ENCODE assay signal across 17 mouse cellular contexts in the genomic region with DNA sequence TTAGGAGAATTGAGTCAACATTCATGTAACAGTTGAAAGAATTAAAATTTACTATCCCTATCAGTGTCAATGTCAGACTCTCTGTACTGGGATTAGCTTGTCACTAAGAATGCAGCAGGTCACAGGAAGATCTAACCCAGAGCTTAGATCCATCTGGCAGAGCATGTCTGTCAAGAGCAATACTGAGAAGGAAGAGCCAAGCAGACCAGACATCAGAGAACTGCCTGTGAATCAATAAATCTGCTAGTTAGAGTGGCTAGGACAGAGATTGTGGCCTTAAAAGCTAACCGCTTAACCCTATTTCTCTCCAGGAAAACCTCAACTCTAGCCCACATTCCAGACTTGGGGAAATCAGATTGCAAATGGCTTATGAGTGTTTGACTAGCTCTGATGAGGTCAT. TPM values are rescaled to one million over a fixed set of nuclear protein-coding genes. Genes with fewer than 3 reads are reported as not detected.
"Had no signal": no experiment of that assay in that cellular context is flagged by ENCODE, and none has a peak within 500 bp of the region (broad histone marks: within the 10 kb centered on the region; RNA-seq: fewer than 3 reads in every experiment).

No protein-coding gene starts in this region.

- H3K27ac ChIP-seq: kidney, postnatal 0 days; limb, embryonic 12.5 days; liver, embryonic 13.5 days; lung, embryonic 15.5 days; macrophage; midbrain, embryonic 15.5 days had no signal

- H3K4me3 ChIP-seq: layer of hippocampus, adult 2 months; limb, embryonic 12.5 days; liver, embryonic 13.5 days; lung, embryonic 15.5 days; megakaryocyte, embryonic 14.5 days; midbrain, embryonic 15.5 days had no signal

- H3K4me1 ChIP-seq: limb, embryonic 12.5 days; liver, embryonic 13.5 days; lung, embryonic 15.5 days; megakaryocyte, embryonic 14.5 days had no signal

- H3K27me3 ChIP-seq: limb, embryonic 12.5 days; liver, embryonic 13.5 days; lung, embryonic 15.5 days; midbrain, embryonic 15.5 days had no signal

- H3K9ac ChIP-seq: limb, embryonic 12.5 days; liver, embryonic 13.5 days; liver, postnatal 0 days; lung, embryonic 15.5 days; midbrain, embryonic 15.5 days had no signal

- H3K9me3 ChIP-seq: limb, embryonic 12.5 days; liver, embryonic 13.5 days; lung, embryonic 15.5 days; megakaryocyte, embryonic 14.5 days; midbrain, embryonic 15.5 days had no signal

- ATAC-seq: liver, postnatal 0 days; midbrain, embryonic 15.5 days had no signal

- H3K4me2 ChIP-seq: limb, embryonic 12.5 days; liver, embryonic 13.5 days; lung, embryonic 15.5 days; midbrain, embryonic 11.5 days; midbrain, embryonic 15.5 days had no signal

- DNase-seq: liver; liver, embryonic 13.5 days; liver, postnatal 0 days; lung, postnatal 14 days; right cerebral cortex, postnatal 14 days; thymus, postnatal 36 days had no signal

RNA-seq across cellular contexts. Expression of a gene that starts 36.0 kb away (rescaled TPM):
- total RNA-seq: left cerebral cortex, postnatal 36 days; monocyte, adult 5-6 weeks had no signal
- polyA plus RNA-seq: macrophage; midbrain, embryonic 11.5 days had no signal

RNA-seq across cellular contexts. Expression of a gene that starts 42.0 kb away (rescaled TPM):
- total RNA-seq: layer of hippocampus, adult 2 months; monocyte, adult 5-6 weeks had no signal
- polyA plus RNA-seq: limb, embryonic 12.5 days; liver, postnatal 0 days; lung, embryonic 15.5 days; macrophage; midbrain, embryonic 11.5 days; thymus, postnatal 0 days had no signal
